Mouse (Mus musculus) left cerebral cortex, postnatal 36 days (tissue): ENCODE data around the gene Rbm33. TPM values are rescaled to one million over a fixed set of nuclear protein-coding genes. Genes with fewer than 3 reads are reported as not detected.
A peak's percentile ranks its signal among the peaks of the same experiment; 100 is the strongest.

Experiments
- DNase-seq, 2 experiments: peaks; one replicate each; pipeline ENCODE4 v3.0.0; 2021 to 2022; ENCODE audit warnings: low spot score in 2 of 2, mixed read lengths in 1 of 2
- intact Hi-C: fragments of 180-260 bp; cut with DNase I; formaldehyde crosslinking; loops from one replicate; pipeline ENCODE4 v1.15.1; 2025
- total RNA-seq, 2 experiments: library from RNA; stranded (reverse); gene quantifications; 2 replicates each; pipeline ENCODE4 v1.2.3; 2021

The Rbm33 gene
- total RNA-seq, 2 experiments from 2014 or later, result 55.7 to 85.0 TPM

DNA sequence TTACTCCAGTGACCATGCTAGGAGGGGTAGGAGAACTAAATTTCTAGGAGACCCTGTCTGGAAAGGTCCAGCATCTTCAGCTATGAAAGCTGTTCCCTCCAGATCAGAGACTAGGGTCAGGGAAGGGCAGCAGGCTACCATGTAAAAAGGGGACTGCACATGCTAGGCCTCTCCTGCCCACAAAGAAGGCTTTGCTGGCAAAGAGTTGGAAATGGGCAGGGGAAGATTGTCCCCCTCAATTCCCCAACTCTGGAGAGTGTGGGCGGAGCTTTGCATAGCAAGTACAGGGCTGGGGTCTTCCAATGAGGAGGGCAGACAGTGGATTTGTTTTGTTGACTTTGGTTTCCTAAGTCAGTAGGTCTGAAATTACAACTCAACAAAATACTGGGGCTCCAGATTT, 139.4 kb downstream of the Rbm33 start:
- intact Hi-C loops, result loop anchor here (10.0 kb wide), 1 partner anchor 878 kb away; no protein-coding TSS in a partner anchor
- DNase-seq, result peak in 1 of 2 experiments; percentile 1

DNA sequence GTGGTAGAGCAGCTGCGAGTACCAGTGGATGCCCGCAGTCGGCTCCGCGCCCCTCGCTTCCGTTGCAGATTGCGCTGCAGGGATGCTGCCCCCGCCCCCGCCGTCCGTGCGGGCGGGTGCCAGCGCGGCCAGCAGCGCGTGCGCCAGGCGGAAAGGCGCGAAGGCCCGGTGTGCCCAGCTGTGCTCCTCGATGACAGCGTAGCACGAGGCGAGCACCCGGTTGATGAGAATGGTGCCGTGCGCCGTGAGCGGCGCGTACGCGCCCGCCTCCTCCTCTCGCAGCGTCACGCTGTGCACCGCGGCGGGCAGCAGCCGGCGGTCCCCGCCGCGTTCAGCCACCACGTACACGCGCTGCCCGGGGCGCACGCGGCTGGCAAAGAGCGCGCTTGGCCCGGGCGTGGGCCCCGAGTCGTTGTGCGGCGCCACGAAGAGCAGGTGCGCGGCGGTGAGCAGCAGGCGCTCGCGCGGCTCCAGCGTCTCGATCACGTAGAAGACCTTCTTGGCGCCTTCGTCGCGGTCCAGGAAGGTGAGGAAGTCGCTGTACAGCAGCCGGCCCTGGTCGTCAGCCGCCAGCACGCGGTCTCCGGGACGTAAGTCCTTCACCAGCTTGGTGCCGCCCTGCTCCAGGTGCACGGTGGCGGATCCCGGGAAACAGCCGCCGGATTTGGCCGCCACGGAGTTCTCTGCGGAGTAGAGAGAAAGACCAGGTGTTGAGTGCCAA, 141.2 kb downstream of the Rbm33 start:
- peak; percentile 32 to 45 for DNase-seq
- intact Hi-C loops, result loop anchor here (10.0 kb wide), 1 partner anchor 877 kb away; no protein-coding TSS in a partner anchor

DNA sequence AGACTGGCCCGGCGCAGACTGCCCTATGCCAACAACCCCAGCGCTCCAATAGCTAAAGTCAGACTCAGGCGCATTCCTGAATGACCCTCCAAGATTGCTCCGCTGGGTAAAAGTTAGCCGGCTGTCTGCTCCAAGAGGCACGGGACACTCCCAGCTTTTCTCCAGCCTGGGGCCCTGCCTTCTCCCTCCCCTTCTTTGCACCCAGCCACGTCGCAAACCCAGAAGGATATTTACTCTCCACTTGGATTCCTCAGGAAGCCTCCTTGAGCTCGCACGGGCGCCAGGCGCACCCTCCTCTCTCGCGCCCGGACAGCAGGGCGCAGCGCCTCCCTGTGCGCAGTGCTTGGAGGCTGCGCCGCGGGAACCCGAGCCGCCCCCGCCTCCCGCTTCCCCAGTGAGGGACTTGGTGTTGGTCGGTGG, 141.9 kb downstream of the Rbm33 start:
- DNase-seq, result no peak
- intact Hi-C loops, result loop anchor here (10.0 kb wide), 1 partner anchor 876 kb away; no protein-coding TSS in a partner anchor

DNA sequence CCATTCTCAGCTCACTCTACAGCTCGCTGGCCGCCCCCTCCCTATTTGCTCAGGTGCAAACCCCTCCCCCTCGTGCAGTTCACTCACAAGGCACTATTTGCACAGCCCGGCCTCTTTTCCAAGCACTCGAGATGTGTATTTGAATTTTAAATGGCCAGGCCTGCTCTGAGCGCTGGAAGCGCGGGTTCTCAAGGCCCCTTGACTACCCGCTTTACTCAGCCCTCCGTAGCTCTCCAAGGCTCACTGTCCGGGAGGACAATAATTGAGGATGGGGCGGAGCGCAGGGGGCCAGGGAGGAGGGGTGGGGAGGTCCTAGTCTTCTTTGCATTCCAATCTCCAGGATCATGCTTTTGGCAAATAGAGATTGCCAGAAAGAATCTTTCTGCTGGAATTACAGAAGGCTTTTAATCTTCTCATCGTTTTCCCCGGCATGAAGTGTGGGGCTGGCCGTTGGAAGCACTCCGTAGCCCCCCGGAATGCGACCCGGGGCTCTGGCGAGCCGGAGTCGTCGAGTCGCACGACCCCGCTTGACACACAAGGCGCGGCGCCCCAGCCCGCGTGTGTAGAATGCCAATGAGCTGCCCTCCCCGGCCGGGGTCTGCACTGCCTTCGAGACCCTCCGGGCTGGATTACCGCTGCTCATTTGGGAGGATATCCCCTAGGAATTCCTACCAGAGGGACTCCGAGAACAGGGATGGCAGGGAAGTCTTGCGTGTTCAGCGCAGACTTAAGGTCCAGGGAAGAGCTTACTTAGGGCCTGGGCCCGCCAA, 142.7 kb downstream of the Rbm33 start:
- no peak for DNase-seq
- intact Hi-C loops, result loop anchor here (10.0 kb wide), 1 partner anchor 875 kb away; no protein-coding TSS in a partner anchor

DNA sequence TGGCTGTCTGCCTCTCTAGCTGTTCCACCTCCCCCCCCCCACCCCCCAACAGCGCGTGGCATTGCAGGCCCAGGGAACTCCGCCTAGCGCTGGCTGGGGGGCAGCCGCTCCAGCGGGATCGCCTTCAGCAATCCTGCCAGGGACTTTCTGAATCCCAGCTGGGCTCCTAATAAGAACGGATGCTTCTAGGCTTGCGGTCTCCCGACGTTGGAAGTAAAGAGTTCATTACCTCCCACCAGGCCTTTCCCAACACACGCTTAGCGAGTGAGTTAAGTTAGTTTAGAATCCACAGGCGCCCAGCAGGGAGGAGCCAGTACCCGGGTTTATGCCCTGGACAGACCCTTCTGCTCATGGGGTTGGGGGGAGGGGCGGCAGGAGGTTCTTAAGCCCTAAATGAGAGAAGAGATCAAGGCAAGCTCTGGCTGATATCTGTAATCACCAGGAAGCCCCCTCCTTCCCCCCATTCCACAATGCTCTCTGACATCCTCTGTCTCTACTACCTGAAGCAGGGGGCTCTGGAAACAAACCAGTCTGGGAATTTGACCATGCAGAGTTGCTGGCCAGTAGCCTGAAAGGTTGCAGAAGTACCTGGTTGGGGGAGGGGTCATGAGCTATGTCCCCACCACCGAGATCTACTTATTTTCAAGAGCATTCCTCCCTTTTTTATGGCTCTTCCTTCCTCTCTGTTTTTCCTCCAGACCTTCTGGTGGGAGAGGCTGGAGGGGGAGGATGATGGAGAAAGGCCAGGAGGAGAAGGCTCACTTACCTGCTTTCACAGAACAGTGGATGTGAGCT, 143.8 kb downstream of the Rbm33 start:
- DNase-seq, result no peak
- intact Hi-C loops, result no loop called here

DNA sequence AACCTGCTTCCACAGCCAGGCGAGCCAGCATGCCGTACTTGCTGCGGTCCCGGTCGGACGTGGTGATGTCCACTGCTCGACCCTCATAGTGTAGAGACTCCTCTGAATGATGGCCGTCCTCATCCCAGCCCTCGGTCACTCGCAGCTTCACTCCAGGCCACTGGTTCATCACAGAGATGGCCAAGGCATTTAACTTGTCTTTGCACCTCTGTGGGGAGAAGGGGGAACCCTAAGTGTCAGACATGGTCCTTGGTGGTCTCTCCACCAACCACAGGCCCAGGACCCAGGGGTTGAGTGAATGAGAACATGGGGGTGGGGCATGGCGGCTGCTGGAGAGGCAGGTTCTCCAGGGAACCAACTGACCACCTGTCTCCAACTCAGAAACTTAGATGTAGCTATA, 144.5 kb downstream of the Rbm33 start:
- intact Hi-C loops, result no loop called here
- DNase-seq, result no peak

DNA sequence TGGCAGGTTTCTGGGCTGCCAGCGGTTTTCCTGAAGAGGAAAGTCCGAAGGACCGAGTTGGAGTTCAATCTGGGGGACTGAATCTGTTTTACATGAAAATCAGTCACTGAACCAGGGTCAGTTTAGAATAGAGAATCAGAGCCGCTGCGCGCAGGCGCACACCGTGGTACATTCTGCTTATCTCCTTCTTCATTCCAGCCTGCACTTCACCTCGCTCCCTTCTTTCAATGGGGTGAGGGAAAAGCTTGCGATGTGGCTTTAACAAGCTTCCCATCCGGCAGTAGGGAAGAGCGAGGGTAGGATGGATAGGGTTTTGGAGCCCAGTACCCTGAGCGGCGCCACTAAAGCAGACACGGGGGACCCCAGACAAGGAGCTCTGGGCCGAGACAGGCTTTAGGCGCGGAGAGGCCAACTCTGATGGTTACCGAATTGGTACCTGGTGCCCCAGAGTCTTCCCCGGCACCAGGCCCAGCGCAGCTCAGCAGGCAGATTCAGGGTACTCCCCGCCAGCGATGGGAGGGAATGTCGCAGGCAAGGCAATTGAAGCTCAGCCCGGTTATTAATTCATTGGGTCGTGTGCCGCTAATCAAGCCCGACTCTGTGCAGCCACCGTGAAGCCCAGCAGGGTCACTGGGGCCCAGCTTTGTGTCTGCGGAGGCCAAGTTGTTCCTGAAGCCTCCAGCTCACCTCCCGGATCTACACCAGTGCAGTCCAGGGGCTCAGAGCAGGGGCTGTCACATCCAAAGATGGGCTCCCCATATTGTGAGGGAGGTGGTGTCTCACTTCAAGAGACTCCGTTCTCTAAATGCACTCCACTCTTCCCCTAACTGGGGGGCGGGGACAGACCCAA, 146.0 kb downstream of the Rbm33 start:
- no peak for DNase-seq
- intact Hi-C loops, result no loop called here

DNA sequence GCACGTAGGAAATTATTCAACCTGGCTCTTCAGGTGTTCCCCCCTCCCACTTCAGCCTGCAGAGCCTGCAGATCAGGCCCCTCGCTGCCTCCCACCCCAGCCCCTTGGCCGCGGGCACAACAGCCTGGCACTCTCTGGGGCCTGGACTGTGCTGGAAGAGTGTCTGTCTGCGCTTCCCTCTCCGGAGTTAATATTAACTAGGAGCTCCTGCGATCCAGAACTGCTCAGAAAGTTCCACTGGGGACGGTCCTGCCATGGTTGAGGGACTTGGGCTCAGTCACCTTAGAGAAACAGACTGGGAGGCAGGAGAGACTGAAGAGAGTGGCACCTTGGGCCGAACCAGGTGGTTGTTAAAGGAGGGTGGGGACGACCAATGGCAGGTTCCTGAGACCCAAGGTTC, 146.7 kb downstream of the Rbm33 start:
- intact Hi-C loops, result no loop called here
- no peak for DNase-seq

DNA sequence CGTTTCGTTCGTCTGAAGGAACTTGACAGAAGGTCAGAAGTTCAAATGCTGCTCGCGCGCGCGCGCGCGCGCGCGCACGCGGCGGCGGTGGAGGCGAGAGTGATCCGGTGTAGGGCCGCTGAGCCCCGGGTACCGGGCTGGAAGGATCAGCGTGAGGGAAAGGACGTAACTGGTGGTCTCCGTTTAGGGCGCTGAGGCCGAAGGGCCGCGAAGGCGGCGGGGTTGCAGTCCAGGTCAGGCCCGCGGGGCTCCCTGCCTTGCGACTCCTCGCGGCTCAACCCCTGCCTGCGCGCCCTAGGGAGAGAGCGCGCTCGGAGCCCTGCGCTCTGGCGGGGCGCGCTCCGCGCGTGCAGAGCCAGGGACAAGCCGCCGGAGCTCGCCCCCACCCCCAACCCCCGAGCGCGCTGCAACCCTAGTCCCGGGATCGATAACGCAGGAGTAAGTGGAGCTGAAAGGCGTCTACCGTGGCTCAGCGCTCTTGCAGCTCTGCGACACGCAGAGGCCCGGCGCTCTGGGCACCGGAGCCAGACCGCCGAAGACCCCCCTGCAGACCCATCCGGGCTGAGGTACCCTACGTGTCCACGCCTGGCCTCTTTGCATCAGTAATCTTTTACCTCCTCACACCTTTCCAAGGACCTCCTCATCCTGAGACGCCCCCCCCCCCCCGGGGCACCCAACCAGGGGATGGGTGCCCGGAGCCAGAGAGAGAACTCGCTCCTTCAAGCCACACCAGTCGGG, 147.6 kb downstream of the Rbm33 start:
- peak; percentile 25 to 50 for DNase-seq
- intact Hi-C loops, result loop anchor here (5.0 kb wide), 1 partner anchor 733 kb away; the partner anchor contains the start of gene Rnf32

DNA sequence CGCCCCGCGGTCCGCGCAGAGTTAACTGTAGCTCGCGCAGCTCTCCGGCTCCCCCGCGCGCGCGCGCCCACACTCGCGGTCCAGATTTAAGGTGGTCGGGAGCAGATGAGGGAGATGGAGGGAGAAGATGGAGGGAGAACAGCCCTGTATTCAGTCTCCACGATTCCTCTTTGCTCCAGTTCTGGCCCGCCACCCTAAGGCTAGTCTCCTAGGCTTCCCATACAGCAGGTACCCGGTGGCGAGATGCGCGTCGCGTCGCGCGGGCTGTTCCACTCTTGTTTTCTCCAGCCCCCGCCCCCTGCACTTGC, 148.1 kb downstream of the Rbm33 start:
- DNase-seq, result peak; percentile 79 to 82
- intact Hi-C loops, result loop anchor here (5.0 kb wide), 1 partner anchor 732 kb away; the partner anchor contains the start of gene Rnf32

DNA sequence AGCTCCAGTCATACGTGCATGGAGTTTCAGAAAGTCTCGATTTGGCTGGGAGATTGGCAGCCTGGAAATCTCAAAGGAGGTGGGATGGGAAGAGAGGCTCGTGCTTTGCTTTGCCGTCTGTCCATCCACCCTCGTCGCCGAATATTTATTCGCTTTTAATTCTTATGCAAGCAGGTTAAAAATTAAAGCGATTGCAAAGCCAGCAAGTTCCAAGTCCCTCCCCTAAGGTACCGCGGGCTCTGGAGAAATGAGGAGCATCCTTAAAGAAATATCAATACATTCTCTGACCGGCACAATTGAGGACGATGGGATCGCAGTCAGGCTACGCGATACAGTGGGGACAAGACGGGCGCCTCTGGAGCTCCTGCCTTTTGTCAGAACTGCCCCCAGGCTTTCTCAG, 148.6 kb downstream of the Rbm33 start:
- intact Hi-C loops, result loop anchor here (5.0 kb wide), 1 partner anchor 732 kb away; the partner anchor contains the start of gene Rnf32
- peak; percentile 23 to 26 for DNase-seq

DNA sequence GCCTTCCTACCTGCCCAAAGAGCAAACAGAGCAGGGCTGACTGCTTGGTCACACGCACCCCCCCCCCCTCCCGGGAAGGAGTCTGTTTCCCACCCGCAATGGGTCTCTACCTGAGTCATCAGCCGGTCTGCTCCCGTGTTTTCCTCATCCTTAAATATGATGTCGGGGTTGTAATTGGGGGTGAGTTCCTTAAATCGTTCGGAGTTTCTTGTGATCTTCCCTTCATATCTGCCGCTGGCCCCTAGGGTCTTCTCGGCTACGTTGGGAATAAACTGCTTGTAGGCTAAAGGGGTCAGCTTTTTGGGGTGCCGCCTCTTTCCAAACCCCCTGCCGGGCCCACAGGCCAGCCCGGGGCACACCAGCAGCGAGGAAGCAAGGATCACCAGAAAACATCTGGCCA, 149.4 kb downstream of the Rbm33 start:
- intact Hi-C loops, result loop anchor here (2.0 to 5.0 kb wide), 2 partner anchors 562 to 731 kb away; partner anchors contain the start of gene Rnf32
- no peak for DNase-seq

DNA sequence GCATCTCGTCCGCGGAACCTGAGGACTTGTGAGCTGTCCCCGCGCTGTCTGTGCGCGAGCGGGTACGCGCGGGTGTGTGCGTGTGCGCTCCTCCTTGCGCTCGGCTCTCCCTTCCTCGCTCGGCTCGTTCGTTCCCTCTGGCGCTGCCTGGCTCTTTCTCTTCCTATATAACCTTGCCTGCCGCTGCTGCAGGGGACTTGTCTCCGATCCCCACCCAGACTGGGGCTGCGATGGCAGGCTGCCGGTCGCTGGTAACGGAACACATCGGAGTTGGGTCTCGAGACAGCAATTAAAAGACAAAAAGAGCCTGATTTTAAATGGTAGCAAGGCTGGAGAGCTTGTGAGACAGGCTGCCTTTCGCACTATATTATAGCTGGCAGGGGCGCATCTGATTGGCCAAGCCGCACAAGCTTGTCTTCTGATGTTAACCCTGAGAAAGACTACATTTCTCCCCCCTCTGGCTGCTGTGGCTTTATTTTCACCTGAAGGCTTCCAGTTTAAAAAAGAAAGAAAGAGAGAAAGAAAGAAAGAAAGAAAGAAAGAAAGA, 149.9 kb downstream of the Rbm33 start, which contains the start of gene Shh:
Gene Shh (minus strand): TSS at position 497 of the 547 bp plus-strand sequence.
- peak; percentile 68 to 76 for DNase-seq
- intact Hi-C loops, result loop anchor here (2.0 to 5.0 kb wide), 2 partner anchors 562 to 730 kb away; partner anchors contain the start of gene Rnf32

Other genes starting within 250 kb of the Rbm33 start
- gene Insig1, start 245.8 kb upstream of the Rbm33 start, total RNA-seq, result 10 to 100 TPM; 66.4 to 98.6 TPM
- gene En2, start 151.4 kb upstream of the Rbm33 start, total RNA-seq, result under 1 TPM; 0.20 to 0.44 TPM
- not detected for gene Cnpy1, start 71.3 kb upstream of the Rbm33 start, total RNA-seq
- gene Shh, start 150.1 kb downstream of the Rbm33 start, total RNA-seq, result 1 to 10 TPM; 2.7 to 3.5 TPM